Mouse (Mus musculus) olfactory bulb, adult 2 months (tissue): ENCODE measurements around the gene Tprkb.

Source experiments
- CTCF ChIP-seq: fragments of 200-500 bp; IDR thresholded peaks from 2 replicates; pipeline ENCODE4 v1.5.1; 2012; ENCODE audit warnings: low read depth, mild to moderate bottlenecking, low read length, moderate library complexity; ENCODE audit not compliant: insufficient read depth
- POLR2A ChIP-seq: fragments of 200-500 bp; IDR thresholded peaks from 2 replicates; pipeline ENCODE4 v1.6.1; 2012; ENCODE audit warnings: mild to moderate bottlenecking, low read depth, low read length, moderate library complexity; ENCODE audit not compliant: insufficient read depth

DNA sequence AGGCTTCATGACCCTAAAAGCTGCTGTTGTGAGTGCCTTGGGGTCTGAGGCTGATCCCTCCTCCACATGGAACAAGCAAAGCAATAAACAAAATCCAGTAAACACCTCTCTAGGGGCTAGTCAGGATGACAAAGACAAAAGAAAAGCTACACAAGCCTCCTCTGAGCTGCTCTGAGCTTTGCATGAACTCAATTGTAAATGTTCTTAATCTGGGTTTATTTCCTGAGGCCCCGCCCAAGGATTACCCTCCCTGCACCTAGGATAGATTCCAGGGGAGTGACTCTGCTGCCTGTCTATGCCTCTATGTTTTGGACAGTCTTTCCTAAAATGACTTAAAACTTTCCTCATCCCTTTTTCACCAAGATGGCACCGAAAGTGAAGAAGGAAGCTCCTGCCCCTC is 22.7 kb upstream of the Tprkb start:
- TF ChIP-seq CTCF (no peak), POLR2A (no peak)
